Mouse (Mus musculus) testis, adult 2 months (tissue): Measurements from ENCODE around the gene Pcdh8. TPM values are rescaled to one million over a fixed set of nuclear protein-coding genes. Genes with fewer than 3 reads are reported as not detected.

Experiments
- H3K27ac ChIP-seq: fragments of 200-500 bp; 2 replicates; pipeline ENCODE4 v1.5.1; 2012; ENCODE audit warnings: low read depth, low read length; ENCODE audit not compliant: control insufficient read depth, insufficient read depth
- H3K27me3 ChIP-seq: fragments of 200-500 bp; 2 replicates; pipeline ENCODE4 v1.6.1; 2012; ENCODE audit warnings: mild to moderate bottlenecking, low read length, moderate library complexity; ENCODE audit not compliant: control insufficient read depth, insufficient read depth
- H3K36me3 ChIP-seq: fragments of 200-500 bp; 2 replicates; pipeline ENCODE4 v1.6.1; 2012; ENCODE audit warnings: mild to moderate bottlenecking, low read length; ENCODE audit not compliant: control insufficient read depth, insufficient read depth
- H3K4me1 ChIP-seq: fragments of 200-500 bp; 2 replicates; pipeline ENCODE4 v1.6.1; 2012; ENCODE audit warnings: low read length; ENCODE audit not compliant: control insufficient read depth, insufficient read depth
- H3K4me3 ChIP-seq: fragments of 200-500 bp; 2 replicates; pipeline ENCODE4 v1.5.1; 2012; ENCODE audit warnings: low read depth, mild to moderate bottlenecking, low read length, moderate library complexity, mixed read lengths; ENCODE audit not compliant: control insufficient read depth
- CTCF ChIP-seq: fragments of 200-500 bp; IDR thresholded peaks from 2 replicates; pipeline ENCODE4 v1.5.1; 2012; ENCODE audit warnings: low read depth, mild to moderate bottlenecking, inconsistent platforms, low read length, moderate library complexity; ENCODE audit not compliant: control insufficient read depth, insufficient read depth, insufficient replicate concordance
- POLR2A ChIP-seq: fragments of 200-500 bp; IDR thresholded peaks from 2 replicates; pipeline ENCODE4 v1.6.1; 2012; ENCODE audit warnings: low read depth, mild to moderate bottlenecking, inconsistent platforms, low read length, moderate library complexity; ENCODE audit not compliant: control insufficient read depth
- polyA plus RNA-seq: library from polyadenylated mRNA; depleted of rRNA; stranded (reverse); fragments of >200 nt; gene quantifications from 2 replicates; pipeline ENCODE4 v1.2.3, GENCODE M21; 2012

The Pcdh8 gene
- polyA plus RNA-seq, 1 experiment, result 0.58 TPM

GRCm38 (mm10) chr14:79768996-79769395 is 2.1 kb downstream of the Pcdh8 start:
- peaks cover 42% of the 10 kb centered on the region for H3K4me1 ChIP-seq
- TF ChIP-seq CTCF (no peak), POLR2A (no peak)
- H3K27me3 ChIP-seq, result peaks cover 5% of the 10 kb centered on the region; the same call in 1 of the 2 replicates
- no peak overlapping the region for H3K27ac ChIP-seq
- peak overlapping the region; percentile 80 for H3K4me3 ChIP-seq
- H3K36me3 ChIP-seq, result no peaks in the 10 kb centered on the region

- H3K27ac ChIP-seq, result no peak overlapping the region
- no peak for TF ChIP-seq POLR2A
- TF ChIP-seq CTCF, result no peak
- H3K36me3 ChIP-seq, result no peaks in the 10 kb centered on the region
- peak overlapping the region; percentile 80 for H3K4me3 ChIP-seq
- H3K27me3 ChIP-seq, result peaks cover 5% of the 10 kb centered on the region; the same call in 1 of the 2 replicates
- peaks cover 40% of the 10 kb centered on the region for H3K4me1 ChIP-seq
Measured at GRCm38 (mm10) chr14:79768076-79768830, 2.9 kb downstream of the Pcdh8 start.

- peaks cover 5% of the 10 kb centered on the region; the same call in 1 of the 2 replicates for H3K27me3 ChIP-seq
- H3K4me1 ChIP-seq, result peaks cover 40% of the 10 kb centered on the region
- no peak overlapping the region for H3K4me3 ChIP-seq
- TF ChIP-seq POLR2A (no peak), CTCF (no peak)
- no peaks in the 10 kb centered on the region for H3K36me3 ChIP-seq
- H3K27ac ChIP-seq, result no peak overlapping the region
Measured at GRCm38 (mm10) chr14:79767601-79768000, 3.5 kb downstream of the Pcdh8 start.

GRCm38 (mm10) chr14:79765196-79765765 is 5.8 kb downstream of the Pcdh8 start:
- no peak overlapping the region for H3K27ac ChIP-seq
- H3K4me3 ChIP-seq, result no peak overlapping the region
- TF ChIP-seq CTCF (no peak), POLR2A (no peak)
- H3K36me3 ChIP-seq, result no peaks in the 10 kb centered on the region
- H3K4me1 ChIP-seq, result peaks cover 27% of the 10 kb centered on the region
- H3K27me3 ChIP-seq, result peaks cover 5% of the 10 kb centered on the region; the same call in 1 of the 2 replicates

- Histone ChIP-seq H3K27me3 (no peaks in the 10 kb centered on the region), H3K27ac (no peak overlapping the region), H3K4me3 (no peak overlapping the region), H3K4me1 (no peaks in the 10 kb centered on the region; the same call in 1 of the 2 replicates), H3K36me3 (no peaks in the 10 kb centered on the region)
- TF ChIP-seq CTCF (no peak), POLR2A (no peak)
Measured at GRCm38 (mm10) chr14:79754601-79755222, 16.4 kb downstream of the Pcdh8 start.

- H3K4me3 ChIP-seq, result no peak overlapping the region
- no peak overlapping the region for H3K27ac ChIP-seq
- no peaks in the 10 kb centered on the region; the same call in 1 of the 2 replicates for H3K4me1 ChIP-seq
- TF ChIP-seq CTCF, result no peak
- TF ChIP-seq POLR2A, result no peak
- no peaks in the 10 kb centered on the region for H3K36me3 ChIP-seq
- H3K27me3 ChIP-seq, result no peaks in the 10 kb centered on the region
Measured at GRCm38 (mm10) chr14:79754157-79754556, 17.0 kb downstream of the Pcdh8 start.

GRCm38 (mm10) chr14:79753733-79754132 is 17.4 kb downstream of the Pcdh8 start:
- Histone ChIP-seq H3K4me3 (no peak overlapping the region), H3K4me1 (no peaks in the 10 kb centered on the region; the same call in 1 of the 2 replicates), H3K27me3 (no peaks in the 10 kb centered on the region), H3K27ac (no peak overlapping the region), H3K36me3 (no peaks in the 10 kb centered on the region)
- TF ChIP-seq CTCF (no peak), POLR2A (no peak)
